Mouse (Mus musculus) megakaryocyte, embryonic 14.5 days (primary cell): ENCODE results near the gene Asap2.

ENCODE experiments used
- FLI1 ChIP-seq: IDR thresholded peaks from 2 replicates; pipeline ENCODE4 v1.6.1; 2012; ENCODE audit warnings: low read length, inconsistent platforms, mixed read lengths
- GATA1 ChIP-seq: IDR thresholded peaks from 3 replicates; pipeline ENCODE4 v1.6.1; 2012; ENCODE audit warnings: mixed read lengths, low read length, inconsistent platforms, borderline replicate concordance

DNA sequence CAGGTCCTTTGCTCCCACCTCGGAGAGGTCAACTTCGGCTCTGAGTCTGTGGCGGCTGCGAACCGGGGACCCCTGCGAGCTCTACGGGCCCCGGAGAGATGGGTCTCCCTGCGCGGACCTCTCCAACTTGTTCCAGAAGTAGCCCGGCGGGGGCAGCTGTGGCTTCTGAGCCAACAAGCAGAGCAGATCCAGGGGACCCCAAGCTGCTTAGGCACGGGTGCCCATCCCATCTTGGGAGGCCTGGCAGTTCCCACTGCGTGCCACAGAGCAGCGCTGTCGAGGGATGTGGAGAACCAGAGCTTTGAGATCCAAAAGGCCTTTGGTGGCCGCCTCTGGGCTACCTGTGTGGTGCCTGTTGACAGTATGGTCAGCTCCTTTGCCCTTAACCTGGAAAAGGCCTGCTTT lies 122.2 kb downstream of the Asap2 start:
- no peak for TF ChIP-seq GATA1
- no peak for TF ChIP-seq FLI1
